Mouse (Mus musculus) forebrain, embryonic 10.5 days (tissue): ENCODE data around the gene Hmcn1. TPM values are rescaled to one million over a fixed set of nuclear protein-coding genes. Genes with fewer than 3 reads are reported as not detected.
A peak's percentile ranks its signal among the peaks of the same experiment; 100 is the strongest.

ENCODE experiments used
- DNase-seq: peaks from one replicate; pipeline ENCODE4 v3.0.0-alpha.2; 2017; ENCODE audit warnings: low spot score; ENCODE audit errors: extremely low spot score
- H3K27ac ChIP-seq: fragments of 300-500 bp; sonication (generic); 2 replicates; pipeline ENCODE4 v1.5.1; 2016; ENCODE audit warnings: mild to moderate bottlenecking
- H3K27me3 ChIP-seq: fragments of 300-500 bp; sonication (generic); 2 replicates; pipeline ENCODE4 v1.6.1; 2016; ENCODE audit warnings: mild to moderate bottlenecking; ENCODE audit not compliant: poor library complexity, severe bottlenecking
- H3K36me3 ChIP-seq: fragments of 300-500 bp; sonication (generic); replicated peaks from 2 replicates; pipeline ENCODE4 v1.6.1; 2016; ENCODE audit warnings: mild to moderate bottlenecking, moderate library complexity
- H3K4me1 ChIP-seq: fragments of 300-500 bp; sonication (generic); 2 replicates; pipeline ENCODE4 v1.6.1; 2016
- H3K4me3 ChIP-seq: fragments of 300-500 bp; sonication (generic); 2 replicates; pipeline ENCODE4 v1.5.1; 2016; ENCODE audit warnings: mild to moderate bottlenecking, moderate library complexity
- H3K9me3 ChIP-seq: fragments of 300-500 bp; sonication (generic); 2 replicates; pipeline ENCODE4 v1.6.1; 2016; ENCODE audit warnings: mild to moderate bottlenecking, moderate library complexity
- WGBS: fragments of 180-500 bp; shearing (Covaris S2); methylation state at CpG from one replicate; pipeline ENCODE4 v1.1.7; 2016; 5-methylcytosine and 5-hydroxymethylcytosine counted together
- polyA plus RNA-seq: library from polyadenylated mRNA; unstranded; fragments of >200 nt; fragmentation: Nextera tagmentation; extraction: Ambion mirVana; gene quantifications from 2 replicates; pipeline ENCODE4 v1.2.1, GENCODE M21; 2016

Hmcn1 gene
- polyA plus RNA-seq, 1 experiment from 2014 or later, result 9.1 TPM

DNA sequence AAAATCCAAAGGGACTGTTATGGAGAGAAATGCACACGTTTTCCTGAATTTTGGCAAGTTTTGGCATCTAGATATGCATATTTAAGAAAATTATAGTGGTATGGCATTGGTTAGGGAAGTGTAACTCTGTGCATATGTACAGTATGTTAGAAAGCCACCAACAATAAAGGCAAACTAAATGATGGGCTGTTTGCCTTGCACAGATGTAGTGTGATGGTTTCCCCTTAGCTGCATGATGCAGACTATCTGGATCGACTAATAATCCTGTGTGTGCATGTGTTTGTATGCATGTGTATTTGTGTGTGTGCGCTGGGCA is 361.4 kb downstream of the Hmcn1 start:
- Histone ChIP-seq H3K4me3 (no peak overlapping the region), H3K36me3 (peaks cover 12% of the 10 kb centered on the region; the same call in 1 of the 2 replicates), H3K27ac (no peak overlapping the region), H3K9me3 (no peaks in the 10 kb centered on the region), H3K4me1 (no peaks in the 10 kb centered on the region), H3K27me3 (no peaks in the 10 kb centered on the region)
- no peak for DNase-seq
- WGBS, result 96% methylated on average over 3 of the region's 3 CpGs

GRCm38 (mm10) chr1:150631035-150631855 is 362.0 kb downstream of the Hmcn1 start:
- Histone ChIP-seq H3K4me1 (no peaks in the 10 kb centered on the region), H3K9me3 (no peaks in the 10 kb centered on the region), H3K36me3 (peaks cover 12% of the 10 kb centered on the region; the same call in 1 of the 2 replicates), H3K4me3 (no peak overlapping the region), H3K27ac (no peak overlapping the region), H3K27me3 (no peaks in the 10 kb centered on the region)
- no peak for DNase-seq
- WGBS, result 85% methylated on average over 17 of the region's 17 CpGs

GRCm38 (mm10) chr1:150623226-150623625 is 370.0 kb downstream of the Hmcn1 start:
- 97% methylated on average over 2 of the region's 2 CpGs for WGBS
- Histone ChIP-seq H3K4me1 (no peaks in the 10 kb centered on the region), H3K27me3 (no peaks in the 10 kb centered on the region), H3K9me3 (no peaks in the 10 kb centered on the region), H3K27ac (no peak overlapping the region), H3K36me3 (peaks cover 7% of the 10 kb centered on the region), H3K4me3 (no peak overlapping the region)
- DNase-seq, result no peak

DNA sequence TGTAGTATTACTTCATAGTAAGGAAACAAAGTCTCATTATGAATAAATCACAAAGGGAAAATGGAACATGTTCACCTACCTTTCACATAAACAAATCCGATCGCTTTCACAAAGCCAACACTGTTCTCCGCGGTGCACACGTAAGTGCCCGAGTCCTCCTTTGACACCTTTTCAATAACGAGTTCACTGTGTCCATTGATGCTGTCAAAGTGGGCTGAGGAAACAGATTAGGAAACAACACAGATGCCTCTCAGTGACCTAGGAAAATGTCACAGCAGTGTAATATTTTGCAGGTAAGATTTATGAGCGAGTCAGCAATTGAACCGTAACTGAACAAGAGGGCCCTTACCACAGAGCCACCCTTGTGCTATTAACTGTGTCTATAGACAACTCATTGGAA is 382.7 kb downstream of the Hmcn1 start:
- 87% methylated on average over 9 of the region's 9 CpGs for WGBS
- no peak for DNase-seq

DNA sequence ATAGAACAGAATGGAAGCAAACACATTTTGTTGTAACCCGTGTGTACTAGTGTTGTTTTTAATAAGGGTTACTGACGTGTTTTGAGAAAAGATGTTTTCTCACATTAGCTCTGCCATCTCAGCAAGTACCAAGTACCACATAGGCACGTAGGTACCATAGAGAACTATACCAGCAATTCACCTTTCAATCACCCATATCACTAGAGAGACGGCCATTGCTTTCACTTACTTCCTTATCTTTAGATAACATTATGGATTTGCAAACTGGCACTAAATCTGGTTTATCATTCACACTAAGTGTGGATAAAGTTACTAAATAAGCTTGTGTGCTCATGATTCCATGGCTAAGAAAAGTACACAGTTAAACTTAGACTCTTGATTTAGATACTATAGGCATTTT is 387.1 kb downstream of the Hmcn1 start:
- no peak overlapping the region for H3K4me3 ChIP-seq
- no peaks in the 10 kb centered on the region for H3K27me3 ChIP-seq
- H3K27ac ChIP-seq, result no peak overlapping the region
- 93% methylated on average over 4 of the region's 4 CpGs for WGBS
- no peak for DNase-seq
- H3K4me1 ChIP-seq, result 0 out of 2 replicates have a peak, but pooled peaks cover 3% of the 10 kb centered on the region
- H3K36me3 ChIP-seq, result peaks cover 8% of the 10 kb centered on the region; the same call in 1 of the 2 replicates
- H3K9me3 ChIP-seq, result no peaks in the 10 kb centered on the region

More for the DNA sequence above, 382.7 kb downstream of the Hmcn1 start:
- Histone ChIP-seq H3K27ac (no peak overlapping the region), H3K27me3 (no peaks in the 10 kb centered on the region), H3K4me1 (0 out of 2 replicates have a peak, but pooled peaks cover 3% of the 10 kb centered on the region), H3K4me3 (no peak overlapping the region), H3K9me3 (no peaks in the 10 kb centered on the region), H3K36me3 (no peaks in the 10 kb centered on the region; the same call in 1 of the 2 replicates)

DNA sequence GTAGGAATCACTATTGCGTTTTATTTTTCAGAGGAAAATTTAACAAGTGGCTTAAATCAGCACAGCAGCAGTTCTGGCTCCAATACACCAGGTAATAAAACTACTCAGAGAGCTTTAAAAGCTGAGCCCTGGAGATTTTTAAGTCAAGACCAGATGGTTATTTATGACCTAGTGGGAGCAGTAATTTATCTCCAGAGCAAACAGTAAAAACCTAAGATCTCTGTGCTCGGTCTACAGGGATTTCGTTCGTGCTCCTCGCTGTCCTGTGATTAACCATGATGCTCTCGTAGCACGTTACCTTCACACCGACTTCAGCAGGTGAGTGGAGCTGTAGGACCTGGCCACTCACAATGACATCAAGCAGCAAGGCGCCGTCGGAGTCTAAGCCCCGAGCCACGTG is 399.6 kb downstream of the Hmcn1 start:
- Histone ChIP-seq H3K36me3 (no peaks in the 10 kb centered on the region), H3K4me3 (no peak overlapping the region), H3K27me3 (peaks cover 25% of the 10 kb centered on the region), H3K4me1 (no peaks in the 10 kb centered on the region), H3K9me3 (no peaks in the 10 kb centered on the region), H3K27ac (no peak overlapping the region)
- DNase-seq, result no peak
- 97% methylated on average over 13 of the region's 13 CpGs for WGBS

GRCm38 (mm10) chr1:150591253-150591652 is 402.0 kb downstream of the Hmcn1 start:
- H3K27ac ChIP-seq, result no peak overlapping the region
- DNase-seq, result peak; percentile 54
- H3K36me3 ChIP-seq, result no peaks in the 10 kb centered on the region; the same call in 1 of the 2 replicates
- 37% methylated on average over 2 of the region's 2 CpGs for WGBS
- H3K4me3 ChIP-seq, result no peak overlapping the region
- H3K4me1 ChIP-seq, result peaks cover 6% of the 10 kb centered on the region; the same call in 1 of the 2 replicates
- H3K9me3 ChIP-seq, result no peaks in the 10 kb centered on the region
- H3K27me3 ChIP-seq, result peaks cover 40% of the 10 kb centered on the region

DNA sequence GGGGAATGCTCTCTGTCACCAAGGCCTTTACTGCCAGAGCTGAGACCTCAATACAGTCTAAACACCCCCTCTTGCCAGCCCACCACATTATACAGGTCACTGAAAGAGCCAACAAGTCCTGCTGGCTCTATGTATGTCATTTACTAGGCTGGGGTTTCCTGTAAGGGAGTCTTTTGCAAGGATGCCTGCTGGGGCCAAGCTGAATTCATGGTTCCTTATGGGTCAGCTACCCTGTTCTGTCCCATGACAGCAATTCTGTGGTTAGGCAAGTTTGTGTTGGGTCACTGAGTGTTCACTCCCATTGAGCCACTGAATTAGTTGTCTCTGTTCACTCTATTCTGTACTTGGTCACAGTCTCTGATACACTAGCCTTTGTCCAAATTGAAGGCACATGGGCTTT is 405.8 kb downstream of the Hmcn1 start:
- H3K27ac ChIP-seq, result no peak overlapping the region
- H3K4me3 ChIP-seq, result no peak overlapping the region
- H3K9me3 ChIP-seq, result no peaks in the 10 kb centered on the region
- H3K4me1 ChIP-seq, result peaks cover 12% of the 10 kb centered on the region
- DNase-seq, result peak; percentile 19
- peaks cover 4% of the 10 kb centered on the region; the same call in 1 of the 2 replicates for H3K36me3 ChIP-seq
- H3K27me3 ChIP-seq, result peaks cover 77% of the 10 kb centered on the region

- no peaks in the 10 kb centered on the region for H3K9me3 ChIP-seq
- WGBS, result 88% methylated on average over 2 of the region's 2 CpGs
- peaks cover 82% of the 10 kb centered on the region for H3K27me3 ChIP-seq
- no peak overlapping the region for H3K27ac ChIP-seq
- no peak overlapping the region for H3K4me3 ChIP-seq
- peaks cover 4% of the 10 kb centered on the region; the same call in 1 of the 2 replicates for H3K36me3 ChIP-seq
- no peak for DNase-seq
- peaks cover 12% of the 10 kb centered on the region for H3K4me1 ChIP-seq
These were observed 408.8 kb downstream of the Hmcn1 start for GRCm38 (mm10) chr1:150584477-150584876.

DNA sequence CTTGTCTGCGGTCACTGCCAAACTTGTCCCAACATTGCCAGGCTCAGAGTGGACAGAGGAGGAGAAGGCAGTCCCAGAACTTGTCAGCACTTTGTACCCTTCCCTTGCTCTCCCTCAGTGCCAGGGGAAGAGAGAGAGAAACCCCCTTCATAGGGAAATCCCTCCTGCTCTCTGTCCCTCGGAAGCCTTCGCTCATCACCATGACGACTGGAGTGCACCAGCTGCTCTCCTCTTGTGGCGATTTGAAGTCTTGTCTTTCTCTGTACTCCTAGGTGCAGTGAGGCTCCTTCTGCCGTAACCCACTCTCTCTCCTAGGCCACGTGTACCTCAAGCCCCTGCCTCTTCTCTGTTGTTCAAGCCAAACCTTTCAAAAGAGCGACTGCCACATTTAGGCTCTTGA is 409.5 kb downstream of the Hmcn1 start:
- DNase-seq, result no peak
- H3K9me3 ChIP-seq, result no peaks in the 10 kb centered on the region
- peaks cover 4% of the 10 kb centered on the region; the same call in 1 of the 2 replicates for H3K36me3 ChIP-seq
- 59% methylated on average over 8 of the region's 8 CpGs for WGBS
- H3K4me1 ChIP-seq, result peaks cover 12% of the 10 kb centered on the region
- H3K4me3 ChIP-seq, result no peak overlapping the region
- no peak overlapping the region; the same call in 1 of the 2 replicates for H3K27ac ChIP-seq
- peaks cover 82% of the 10 kb centered on the region for H3K27me3 ChIP-seq

GRCm38 (mm10) chr1:150580561-150580960 is 412.7 kb downstream of the Hmcn1 start:
- WGBS, result 93% methylated on average over 7 of the region's 7 CpGs
- Histone ChIP-seq H3K4me1 (peaks cover 6% of the 10 kb centered on the region), H3K4me3 (no peak overlapping the region), H3K27ac (no peak overlapping the region), H3K27me3 (peaks cover 59% of the 10 kb centered on the region), H3K36me3 (peaks cover 4% of the 10 kb centered on the region; the same call in 1 of the 2 replicates), H3K9me3 (no peaks in the 10 kb centered on the region)
- DNase-seq, result no peak

GRCm38 (mm10) chr1:150573407-150573806 is 419.8 kb downstream of the Hmcn1 start:
- no peak overlapping the region for H3K4me3 ChIP-seq
- no peaks in the 10 kb centered on the region; the same call in 1 of the 2 replicates for H3K36me3 ChIP-seq
- no peaks in the 10 kb centered on the region for H3K9me3 ChIP-seq
- whole genome bisulfite sequencing, result 96% methylated on average over 8 of the region's 8 CpGs
- no peaks in the 10 kb centered on the region for H3K27me3 ChIP-seq
- peaks cover 12% of the 10 kb centered on the region for H3K4me1 ChIP-seq
- no peak overlapping the region for H3K27ac ChIP-seq
- DNase-seq, result no peak

DNA sequence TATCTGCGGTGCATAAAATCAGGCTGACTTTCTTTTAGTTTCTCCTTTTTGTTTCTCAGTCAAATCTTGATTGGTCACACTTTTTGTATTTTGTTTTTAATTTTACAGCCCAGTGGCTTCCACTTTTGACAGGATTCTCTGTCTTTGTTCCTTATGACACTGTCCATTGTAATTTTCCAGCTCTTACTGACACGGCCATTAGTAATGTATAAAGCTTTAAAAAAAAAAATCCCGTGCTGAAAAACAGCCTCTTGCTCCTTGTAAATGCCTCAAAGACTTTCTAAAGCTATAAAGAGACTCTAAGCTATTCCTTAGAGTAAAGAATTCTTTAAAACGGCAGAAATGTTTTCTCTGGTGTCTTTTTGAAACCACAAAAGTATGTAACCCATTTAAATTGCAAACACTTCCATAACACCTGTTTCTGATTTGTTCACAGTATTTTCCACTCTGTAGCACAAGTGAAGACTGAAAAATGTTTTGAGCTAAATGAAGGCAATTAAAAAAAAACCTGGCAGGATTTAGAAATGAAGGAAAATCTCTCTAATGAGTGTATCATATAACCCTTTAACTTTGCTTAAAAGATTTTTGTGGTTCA is 422.6 kb downstream of the Hmcn1 start:
- Histone ChIP-seq H3K4me3 (no peak overlapping the region), H3K36me3 (no peaks in the 10 kb centered on the region), H3K27me3 (no peaks in the 10 kb centered on the region), H3K27ac (no peak overlapping the region), H3K9me3 (no peaks in the 10 kb centered on the region), H3K4me1 (peaks cover 14% of the 10 kb centered on the region)
- DNase-seq, result no peak
- WGBS, result 21% methylated on average over 4 of the region's 4 CpGs
